Mouse (Mus musculus): ENCODE data around the gene Phpt1. TPM values are rescaled to one million over a fixed set of nuclear protein-coding genes. Genes with fewer than 3 reads are reported as not detected.

The Phpt1 gene
- total RNA-seq, 2 experiments from 2014 or later, result 63.0 to 66.2 TPM

DNA sequence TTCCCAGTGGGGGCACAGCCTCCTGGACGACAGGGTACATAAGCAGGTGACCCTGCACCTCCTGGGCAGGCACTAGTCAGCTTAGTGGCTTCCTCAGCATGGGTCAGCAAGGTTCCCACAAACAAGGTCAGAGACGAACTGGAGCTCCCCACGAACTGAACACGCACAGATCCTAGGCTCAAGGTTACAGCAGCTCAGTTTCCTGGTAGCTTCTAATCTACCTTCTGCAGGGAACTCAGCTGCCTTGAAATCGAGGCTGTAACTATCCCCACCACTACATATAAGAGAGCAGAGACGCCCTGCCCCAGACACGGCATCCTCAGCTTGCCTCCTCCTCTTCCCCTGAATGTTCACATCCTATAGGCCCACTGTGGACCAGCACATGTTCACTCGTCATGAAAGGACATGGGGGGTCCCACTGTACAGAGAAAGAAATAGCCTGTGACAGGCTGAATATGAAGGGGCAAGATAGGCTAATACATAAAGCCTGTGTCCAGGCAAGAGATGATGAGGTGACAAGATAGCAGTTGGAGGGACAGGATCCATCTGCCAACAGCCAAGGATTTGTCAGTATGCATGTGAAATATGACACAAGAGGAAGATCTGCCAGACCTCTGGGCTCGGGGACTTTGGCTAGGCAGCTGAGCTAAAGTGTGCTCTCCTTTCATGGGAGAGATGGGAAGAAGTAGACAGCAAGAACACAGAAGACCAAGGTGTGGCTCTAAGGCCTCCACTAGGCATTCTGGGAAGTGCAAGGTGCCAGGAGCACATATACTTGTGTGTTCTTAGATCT is 48.3 kb downstream of the Phpt1 start:
- DNase-seq (ENCODE audit: low spot score in 2 of 2), result no peak

Other genes with a start within 250 kb of the Phpt1 start
- gene Man1b1, start 242.9 kb downstream of the Phpt1 start, total RNA-seq (2021), result 10 to 100 TPM; 59.6 to 62.4 TPM
- 10 to 100 TPM; 35.4 to 36.7 TPM for gene Dpp7, start 218.9 kb downstream of the Phpt1 start, total RNA-seq (2021)
- gene Uap1l1, start 209.5 kb downstream of the Phpt1 start, total RNA-seq (2021), result 10 to 100 TPM; 15.6 to 19.1 TPM
- gene Sapcd2, start 202.9 kb downstream of the Phpt1 start, total RNA-seq (2021), result 1 to 10 TPM; 3.2 to 4.1 TPM
- 10 to 100 TPM; 16.3 to 17.7 TPM for gene Entpd2, start 179.3 kb downstream of the Phpt1 start, total RNA-seq (2021)
- 100 to 1,000 TPM; 426 to 435 TPM for gene Npdc1, start 175.9 kb downstream of the Phpt1 start, total RNA-seq (2021)
- gene Fut7, start 152.0 kb downstream of the Phpt1 start, total RNA-seq (2021), result under 1 TPM; 0.15 to 0.76 TPM
- 100 to 1,000 TPM; 173 to 176 TPM for gene Abca2, start 146.5 kb downstream of the Phpt1 start, total RNA-seq (2021)
- 1 to 10 TPM in 1 of 2 experiments, under 1 TPM in 1; 0.66 to 1.0 TPM for gene Clic3, start 118.4 kb downstream of the Phpt1 start, total RNA-seq (2021)
- gene Paxx, start 114.1 kb downstream of the Phpt1 start, total RNA-seq (2021), result 10 to 100 TPM; 56.7 to 61.3 TPM
- 100 to 1,000 TPM; 572 to 608 TPM for gene Ptgds, start 105.2 kb downstream of the Phpt1 start, total RNA-seq (2021)
- gene Lcn12, start 81.3 kb downstream of the Phpt1 start, total RNA-seq (2021), result not detected
- 100 to 1,000 TPM; 114 to 115 TPM for gene Fbxw5, start 74.5 kb downstream of the Phpt1 start, total RNA-seq (2021)
- gene C8g, start 73.5 kb downstream of the Phpt1 start, total RNA-seq (2021), result 1 to 10 TPM; 1.3 to 2.1 TPM
- 10 to 100 TPM; 10.9 to 12.0 TPM for gene Traf2, start 28.3 kb downstream of the Phpt1 start, total RNA-seq (2021)
- gene Edf1, start 17.4 kb downstream of the Phpt1 start, total RNA-seq (2021), result 100 to 1,000 TPM; 212 to 213 TPM
- 1 to 10 TPM; 2.1 to 4.0 TPM for gene Mamdc4, start 379 bp downstream of the Phpt1 start, total RNA-seq (2021)
- 100 to 1,000 TPM in 1 of 2 experiments, 10 to 100 TPM in 1; 98.6 to 102 TPM for gene Ajm1, start 6.5 kb upstream of the Phpt1 start, total RNA-seq (2021)
- 100 to 1,000 TPM; 150 to 155 TPM for gene Rabl6, start 33.3 kb upstream of the Phpt1 start, total RNA-seq (2021)
- gene Ccdc183, start 42.5 kb upstream of the Phpt1 start, total RNA-seq (2021), result not detected
- 10 to 100 TPM; 16.7 to 17.5 TPM for gene Tmem141, start 46.8 kb upstream of the Phpt1 start, total RNA-seq (2021)
- 1 to 10 TPM in 1 of 2 experiments, under 1 TPM in 1; 0.56 to 1.1 TPM for gene Fcna, start 52.8 kb upstream of the Phpt1 start, total RNA-seq (2021)
- gene Lcn8, start 77.9 kb upstream of the Phpt1 start, total RNA-seq (2021), result not detected
- not detected for gene Lcn5, start 82.7 kb upstream of the Phpt1 start, total RNA-seq (2021)
- gene Lcn6, start 101.6 kb upstream of the Phpt1 start, total RNA-seq (2021), result not detected
- not detected for gene Lcn10, start 107.5 kb upstream of the Phpt1 start, total RNA-seq (2021)
- not detected for gene Obp2a, start 124.8 kb upstream of the Phpt1 start, total RNA-seq (2021)
- gene Bmyc, start 131.5 kb upstream of the Phpt1 start, total RNA-seq (2021), result 10 to 100 TPM; 92.5 to 96.1 TPM
- not detected for gene Obp2b, start 161.8 kb upstream of the Phpt1 start, total RNA-seq (2021)
- not detected for gene Lcn3, start 190.3 kb upstream of the Phpt1 start, total RNA-seq (2021)
- gene Lcn11, start 201.8 kb upstream of the Phpt1 start, total RNA-seq (2021), result not detected
- gene Gm13539, start 207.0 kb upstream of the Phpt1 start, total RNA-seq (2021), result not detected
- not detected for gene Glt6d1, start 240.6 kb upstream of the Phpt1 start, total RNA-seq (2021)
- not detected for gene Lcn9, start 247.9 kb upstream of the Phpt1 start, total RNA-seq (2021)